Mouse (Mus musculus): Measurements from ENCODE around the gene Ifrd1. TPM values are rescaled to one million over a fixed set of nuclear protein-coding genes. Genes with fewer than 3 reads are reported as not detected.

The Ifrd1 gene
- total RNA-seq, 2 experiments from 2014 or later = 99.7 to 150 TPM

DNA sequence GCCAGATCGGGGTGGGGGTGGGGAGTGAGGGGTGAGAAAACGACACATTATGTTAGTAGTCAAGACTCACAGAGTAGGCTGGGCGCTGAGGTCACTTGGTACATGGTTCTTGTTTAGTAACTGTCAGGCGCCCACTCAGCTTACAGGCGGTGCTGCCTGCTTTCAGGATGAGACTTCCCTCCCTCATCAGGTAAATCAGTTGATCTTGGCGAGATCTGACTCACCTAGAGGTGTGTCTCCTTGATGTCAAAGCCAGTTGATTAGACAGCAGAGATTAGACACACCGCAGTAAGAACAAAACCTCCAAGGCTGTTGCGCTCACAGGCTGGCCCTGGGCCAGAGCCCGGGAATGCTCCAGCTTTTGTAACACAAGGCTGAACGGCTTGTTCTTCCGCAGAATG, 4.5 kb downstream of the Ifrd1 start:
- ATAC-seq (ENCODE audit: poor library complexity, severe bottlenecking) = no peak

DNA sequence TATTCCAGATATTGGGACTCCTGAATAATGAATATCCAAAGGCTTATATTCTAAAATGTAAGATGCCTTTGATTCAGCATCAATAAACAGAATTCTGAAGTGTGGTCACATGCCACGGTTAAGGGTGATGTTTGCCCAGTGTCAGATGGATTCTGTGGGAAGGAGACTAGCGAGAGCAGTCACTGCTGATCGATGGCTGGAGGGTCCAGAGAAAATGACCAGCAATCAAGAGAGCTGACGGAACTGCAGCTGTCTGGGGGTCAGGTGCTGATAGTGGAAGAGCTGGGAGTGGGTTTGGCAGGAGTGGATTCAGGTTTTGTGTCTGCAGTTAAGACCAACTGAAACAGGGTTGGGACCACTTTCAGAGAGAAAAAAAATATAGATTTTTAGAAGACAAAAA, 5.1 kb downstream of the Ifrd1 start:
- no peak for ATAC-seq (ENCODE audit: poor library complexity, severe bottlenecking)

DNA sequence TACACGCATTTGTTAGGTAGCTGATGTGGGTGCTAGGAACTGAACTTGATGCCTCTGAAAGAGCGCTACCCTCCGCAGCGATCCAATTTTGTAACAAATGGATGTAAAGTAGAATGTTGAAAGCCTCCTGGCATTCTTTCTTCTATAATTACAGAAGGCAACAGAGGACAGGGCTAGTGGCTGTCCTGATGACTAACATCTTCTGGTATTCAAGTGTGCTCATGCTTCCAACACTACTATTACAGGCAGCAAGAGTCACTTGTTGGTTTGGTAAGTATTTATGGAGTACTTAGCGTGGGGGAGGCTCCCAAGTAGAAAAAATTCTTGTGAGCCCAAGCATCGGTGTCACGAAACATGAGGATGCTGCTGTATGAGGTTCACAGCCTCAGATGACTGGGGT, 9.1 kb downstream of the Ifrd1 start:
- ATAC-seq (ENCODE audit: poor library complexity, severe bottlenecking) = no peak

DNA sequence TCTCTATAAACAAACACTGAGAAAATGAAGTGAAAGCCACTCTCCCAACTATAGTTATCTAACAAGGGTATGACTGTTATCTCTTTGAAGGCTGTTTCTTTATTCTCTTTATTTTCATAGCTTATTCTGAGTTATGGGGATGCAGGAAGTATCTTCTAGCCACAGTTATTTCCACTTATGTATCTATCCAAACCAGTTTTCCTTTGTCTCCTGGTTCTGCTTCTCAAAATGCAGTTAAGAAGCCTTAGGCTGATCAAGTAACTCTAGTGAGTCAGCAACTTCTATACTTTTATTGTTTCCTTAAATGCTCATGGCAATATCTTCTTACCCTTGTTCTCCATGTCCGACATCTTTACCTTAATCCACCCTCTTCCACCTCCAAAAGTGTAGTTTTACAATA, 16.1 kb downstream of the Ifrd1 start:
- ATAC-seq (ENCODE audit: poor library complexity, severe bottlenecking) = no peak

DNA sequence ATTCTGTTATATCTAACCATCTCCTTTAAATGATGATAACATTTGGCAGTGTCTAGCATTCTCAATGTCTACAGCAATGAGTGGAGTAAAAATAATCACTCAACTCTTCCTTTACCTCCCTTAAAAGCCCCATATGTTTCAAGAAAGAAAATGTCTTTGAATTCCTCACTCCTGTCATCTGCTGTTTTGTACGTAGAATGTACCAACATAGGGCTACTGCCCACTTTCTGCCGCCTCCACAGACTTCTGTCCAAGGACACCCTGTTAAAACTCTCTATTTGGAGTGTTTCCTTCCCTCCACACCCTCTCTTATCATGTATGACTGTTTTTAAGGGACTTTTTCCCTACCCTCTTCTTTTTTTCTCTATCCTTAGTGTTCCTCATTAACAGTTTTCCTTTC, 16.7 kb downstream of the Ifrd1 start:
- no peak for ATAC-seq (ENCODE audit: poor library complexity, severe bottlenecking)

DNA sequence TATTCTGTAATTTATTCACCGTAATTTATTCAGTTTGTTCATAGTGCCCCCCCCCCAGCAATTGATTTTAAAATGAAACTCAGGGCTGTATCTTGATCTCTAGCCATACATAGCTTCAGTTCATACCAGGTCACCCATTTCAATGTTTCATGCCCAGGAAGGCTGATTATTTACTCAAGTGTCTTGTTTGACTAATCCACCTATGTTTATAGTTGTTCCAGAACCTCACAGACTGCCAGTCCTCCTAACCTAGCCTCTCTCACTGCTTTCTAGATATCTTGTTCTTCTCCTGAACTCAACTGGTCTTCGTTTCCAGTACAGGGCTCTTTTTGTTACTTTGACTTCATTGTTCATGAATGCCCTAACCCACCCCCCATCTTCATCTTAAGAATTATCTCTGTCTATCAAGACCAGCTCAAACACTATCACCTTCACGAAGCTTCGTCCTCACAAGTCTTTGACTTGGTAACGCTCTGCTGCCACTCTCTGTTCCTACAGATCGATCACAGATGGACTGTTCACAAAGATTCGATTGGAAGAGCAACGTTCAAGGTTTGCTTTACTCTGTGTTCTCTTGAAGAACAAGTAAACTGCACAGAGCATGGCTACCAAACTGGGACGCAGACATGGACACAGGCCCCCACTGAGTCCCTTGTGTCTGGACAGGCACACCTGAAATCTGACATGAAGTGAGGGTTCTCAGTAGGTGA, 24.0 kb downstream of the Ifrd1 start:
- ATAC-seq (ENCODE audit: poor library complexity, severe bottlenecking) = no peak

DNA sequence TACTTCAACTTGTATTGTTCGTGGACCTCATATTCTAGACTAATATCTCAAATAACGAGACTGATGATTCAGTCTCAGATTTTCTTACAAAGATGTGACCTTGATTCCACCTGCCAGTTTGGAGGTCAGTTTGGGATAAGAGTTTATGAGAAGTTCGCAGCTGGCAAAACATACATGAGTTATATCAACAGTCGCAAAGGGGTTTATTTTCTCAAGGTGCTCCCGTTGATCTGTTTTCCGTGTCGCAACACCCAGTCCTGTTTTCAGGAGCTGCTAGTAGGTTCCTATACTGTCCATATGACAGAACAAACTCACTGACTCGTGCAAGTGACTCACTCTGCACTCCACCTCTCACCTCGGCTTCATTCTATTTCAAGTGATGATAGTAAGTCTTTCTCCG, 24.6 kb downstream of the Ifrd1 start:
- ATAC-seq (ENCODE audit: poor library complexity, severe bottlenecking) = no peak

DNA sequence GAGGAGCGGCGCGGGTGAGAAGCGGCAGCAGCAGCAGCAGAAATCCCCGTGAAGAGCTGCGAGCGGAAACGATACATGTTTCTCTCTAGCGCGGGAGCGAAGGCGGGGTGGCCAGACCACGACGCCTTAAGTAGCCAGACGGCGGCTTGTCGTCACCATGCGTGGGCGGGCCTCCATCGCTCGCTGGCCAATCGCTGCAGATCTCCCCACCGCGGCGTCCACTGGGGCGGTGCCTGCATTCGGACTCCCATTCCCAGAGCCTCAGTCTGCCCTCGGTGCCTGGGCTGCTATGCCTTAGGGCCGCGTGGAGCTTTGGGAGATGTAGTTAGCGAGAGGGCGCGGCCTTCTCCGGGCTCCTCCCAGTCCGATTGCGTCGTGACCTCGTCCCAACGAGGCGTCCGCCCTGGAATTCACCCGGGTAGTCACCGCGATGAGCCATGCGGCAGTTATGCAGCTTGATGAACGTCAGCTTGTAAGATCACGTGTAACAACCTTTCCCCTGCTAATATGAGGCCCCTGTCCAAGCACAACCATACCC, 25.2 kb downstream of the Ifrd1 start:
- peak; percentile 82 for ATAC-seq (ENCODE audit: poor library complexity, severe bottlenecking)

DNA sequence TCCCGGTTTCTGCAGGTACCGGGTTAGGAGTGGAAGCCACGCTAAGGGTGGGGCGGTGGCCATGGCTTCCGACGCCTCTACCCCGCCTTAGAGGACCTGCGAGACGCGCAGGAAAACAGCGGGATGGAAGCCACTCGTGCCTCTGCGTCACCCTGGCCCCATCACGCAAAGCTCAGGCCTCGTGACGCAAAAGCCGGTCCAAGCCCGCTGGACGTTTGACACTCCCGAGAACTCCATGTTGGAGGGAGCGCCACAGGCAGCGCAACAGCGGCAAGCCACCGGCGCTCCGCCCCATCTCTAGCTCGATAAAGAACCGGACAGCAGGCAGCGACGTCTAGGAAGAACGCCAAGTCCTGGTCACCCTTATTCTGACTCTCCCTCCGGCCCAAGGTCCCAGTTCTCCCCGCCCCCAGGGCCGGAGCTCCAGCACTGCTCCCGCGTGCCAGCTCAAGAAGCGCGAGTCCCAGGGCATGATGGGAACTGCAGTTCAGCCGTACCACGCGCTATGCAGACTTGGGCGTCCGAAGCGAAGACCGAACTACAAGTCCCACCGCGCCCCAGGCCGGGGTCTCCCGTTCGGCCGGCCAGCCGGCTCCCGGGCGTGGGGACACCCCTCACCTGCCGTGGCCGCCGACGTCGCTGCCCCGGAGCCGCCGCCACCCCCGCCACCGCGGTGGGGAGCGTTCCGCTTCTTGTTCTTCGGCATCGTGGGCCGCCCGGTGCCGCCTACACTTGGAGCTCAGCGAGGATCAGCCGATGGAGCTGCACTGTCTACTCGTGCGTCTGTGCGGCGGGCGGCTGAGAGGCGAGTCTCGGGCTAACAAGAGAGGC, 25.8 kb downstream of the Ifrd1 start:
- peak; percentile 67 for ATAC-seq (ENCODE audit: poor library complexity, severe bottlenecking)

DNA sequence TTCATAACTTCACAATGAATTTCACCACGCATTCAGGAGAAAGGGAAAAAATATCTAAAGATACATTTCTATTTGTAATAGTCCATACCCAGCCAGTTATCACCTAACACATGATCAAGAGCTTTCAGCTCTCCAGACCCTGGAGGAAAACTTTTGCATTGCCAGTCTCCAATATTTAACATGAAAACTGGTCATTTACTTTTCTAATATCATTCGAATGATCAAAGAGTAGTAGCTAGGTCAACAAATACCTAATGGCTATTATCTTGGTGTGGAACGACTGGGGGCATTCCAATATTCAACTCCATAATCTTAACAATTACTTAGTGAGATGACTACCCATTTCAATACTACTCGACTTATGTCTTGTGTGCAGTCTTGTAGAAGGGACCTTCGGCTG, 26.7 kb downstream of the Ifrd1 start:
- ATAC-seq (ENCODE audit: poor library complexity, severe bottlenecking) = no peak

DNA sequence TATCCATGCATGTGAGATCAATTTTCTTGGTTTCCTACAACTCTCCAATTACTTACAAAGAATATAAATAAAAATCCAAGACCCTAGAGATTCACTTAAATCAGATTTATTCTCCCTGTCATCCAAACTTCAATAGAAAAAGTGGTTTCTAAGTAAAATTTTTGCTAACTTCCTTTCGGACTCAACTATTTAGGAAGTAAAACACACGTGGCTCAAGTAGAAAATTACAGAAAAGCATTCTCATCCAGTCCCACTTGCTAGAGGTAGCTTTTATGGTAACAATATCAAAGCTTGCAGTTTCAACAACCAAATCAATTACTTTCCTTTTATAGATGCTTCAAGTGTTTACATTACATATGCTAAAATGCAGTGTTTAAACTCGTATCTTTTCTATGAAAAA, 27.4 kb downstream of the Ifrd1 start:
- ATAC-seq (ENCODE audit: poor library complexity, severe bottlenecking) = no peak

DNA sequence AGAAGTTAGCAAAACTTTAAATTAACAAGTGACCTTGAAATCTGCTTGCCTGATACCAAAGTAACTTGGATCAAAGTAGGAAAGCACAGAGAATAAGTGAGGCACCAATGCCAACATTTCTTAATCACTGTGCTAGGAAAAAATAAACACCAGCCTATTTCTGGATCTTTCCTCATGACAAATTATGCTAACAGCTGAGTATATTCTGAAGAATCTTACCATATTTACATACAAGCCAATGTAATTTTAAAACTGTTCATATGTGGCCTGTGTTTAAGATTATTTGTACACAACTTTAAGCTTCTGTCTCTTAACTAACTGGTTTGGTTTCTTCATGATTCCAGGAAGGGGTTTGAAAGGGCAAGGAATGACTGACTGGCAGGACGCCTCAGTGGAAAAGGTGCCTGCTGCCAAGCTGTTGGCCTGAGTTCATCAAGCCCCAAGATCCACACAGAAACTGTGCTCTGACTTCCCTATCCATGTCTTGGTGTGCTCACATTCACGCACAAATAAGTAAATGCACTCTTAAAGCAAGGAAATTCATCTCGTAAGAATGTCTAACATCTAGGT, 28.2 kb downstream of the Ifrd1 start:
- no peak for ATAC-seq (ENCODE audit: poor library complexity, severe bottlenecking)

DNA sequence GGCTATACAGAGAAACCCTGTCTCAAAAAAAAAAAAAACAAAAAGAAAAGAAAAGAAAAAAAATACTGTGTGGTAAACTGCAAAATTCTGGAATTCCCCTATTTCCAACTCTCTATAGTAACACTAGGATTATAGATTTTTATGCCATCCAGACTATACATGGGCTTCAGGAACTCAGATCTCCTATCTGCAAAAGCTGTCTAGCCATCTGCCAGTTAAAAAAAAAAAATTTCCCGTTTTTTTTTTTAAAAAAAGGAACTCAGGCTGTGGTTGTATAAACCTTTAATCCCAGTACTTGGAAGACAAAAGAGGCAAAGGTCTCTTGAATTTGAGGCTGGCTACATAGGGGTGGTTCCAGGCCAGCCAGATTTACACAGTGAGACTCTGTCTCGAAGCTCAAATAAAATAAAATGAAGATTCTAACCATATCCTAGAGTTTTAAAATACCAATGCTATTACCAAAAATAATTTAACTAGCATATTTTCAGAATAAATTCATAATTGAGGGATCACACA, 29.8 kb downstream of the Ifrd1 start:
- no peak for ATAC-seq (ENCODE audit: poor library complexity, severe bottlenecking)

DNA sequence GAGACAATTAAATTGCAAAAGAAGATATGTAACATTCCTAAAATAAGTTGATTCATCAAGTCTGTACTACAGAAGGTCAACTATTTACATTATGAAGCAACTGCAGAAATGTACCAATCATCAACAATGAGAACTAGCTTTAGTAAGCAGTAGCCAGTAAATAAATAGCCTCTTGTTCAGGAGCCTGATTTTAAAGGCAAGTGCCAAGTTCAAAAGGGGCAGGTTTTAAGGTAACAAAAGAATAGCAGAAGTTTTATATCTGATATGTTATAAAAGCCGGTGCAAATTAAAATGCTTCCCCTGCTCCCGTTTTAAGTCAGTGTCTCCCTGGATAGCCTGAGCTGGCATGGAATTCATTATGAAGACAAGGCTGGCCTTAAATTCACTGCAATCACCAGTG, 30.5 kb downstream of the Ifrd1 start:
- ATAC-seq (ENCODE audit: poor library complexity, severe bottlenecking) = no peak

DNA sequence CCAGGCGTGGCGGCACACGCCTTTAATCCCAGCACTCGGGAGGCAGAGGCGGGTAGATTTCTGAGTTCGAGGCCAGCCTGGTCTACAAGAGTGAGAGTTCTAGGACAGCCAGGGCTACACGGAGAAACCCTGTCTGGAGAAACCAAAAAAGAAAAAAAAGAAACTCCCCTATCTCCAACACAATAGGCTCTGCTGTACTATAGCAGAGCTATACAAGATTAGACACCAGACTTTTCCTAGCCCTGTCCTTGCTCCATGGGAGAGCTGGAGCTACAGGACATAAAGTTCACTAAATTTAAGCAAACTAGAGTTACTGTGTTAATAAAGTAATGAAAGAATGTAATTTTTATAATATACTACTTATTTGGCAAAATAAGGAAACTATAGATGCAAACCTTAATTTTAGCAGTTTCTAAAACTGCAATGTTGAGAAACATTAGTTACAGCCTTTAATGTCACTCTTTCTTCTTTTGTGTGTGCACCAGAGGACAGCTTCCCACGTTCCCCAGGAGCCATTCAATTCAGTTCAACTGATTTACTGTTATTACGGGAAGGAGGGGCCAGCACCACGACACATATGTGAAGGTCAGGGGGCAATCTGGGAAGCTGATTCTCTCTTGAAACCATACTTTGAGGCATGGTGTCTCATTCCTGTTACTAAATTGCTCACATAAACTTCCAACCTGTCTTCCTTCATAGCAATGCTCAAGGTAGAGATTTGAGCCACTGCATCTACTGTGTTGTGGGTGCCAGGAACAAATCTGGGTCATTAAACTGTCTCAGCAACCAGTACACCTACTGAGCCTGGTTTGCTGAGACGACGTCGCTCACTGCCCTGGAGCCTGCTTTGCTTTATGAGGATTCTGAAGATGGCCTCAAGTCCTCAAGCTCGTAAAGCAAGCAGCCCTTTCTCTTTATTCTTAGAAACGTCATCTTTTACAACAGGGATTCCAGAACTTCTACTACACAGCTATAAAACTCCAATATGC, 33.1 kb downstream of the Ifrd1 start:
- ATAC-seq (ENCODE audit: poor library complexity, severe bottlenecking) = no peak

DNA sequence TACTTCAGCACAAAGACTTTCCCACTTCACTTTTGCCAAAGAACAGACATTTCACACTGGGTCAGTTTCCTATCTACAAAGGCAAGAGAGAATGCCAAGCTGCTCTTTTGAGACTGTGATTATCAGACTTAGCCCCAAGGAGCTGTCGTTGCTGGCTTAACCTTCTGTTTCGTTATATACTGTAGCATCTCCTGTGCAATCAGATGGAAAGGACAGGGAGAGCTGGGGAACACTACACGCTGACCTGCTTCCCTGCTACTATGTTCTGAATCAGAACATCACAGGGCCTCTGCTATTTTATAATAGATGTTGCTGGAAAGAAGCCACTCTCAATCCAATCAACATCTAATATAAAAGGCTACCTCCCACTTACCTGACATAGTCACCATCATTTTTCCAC, 39.3 kb downstream of the Ifrd1 start:
- ATAC-seq (ENCODE audit: poor library complexity, severe bottlenecking) = no peak

DNA sequence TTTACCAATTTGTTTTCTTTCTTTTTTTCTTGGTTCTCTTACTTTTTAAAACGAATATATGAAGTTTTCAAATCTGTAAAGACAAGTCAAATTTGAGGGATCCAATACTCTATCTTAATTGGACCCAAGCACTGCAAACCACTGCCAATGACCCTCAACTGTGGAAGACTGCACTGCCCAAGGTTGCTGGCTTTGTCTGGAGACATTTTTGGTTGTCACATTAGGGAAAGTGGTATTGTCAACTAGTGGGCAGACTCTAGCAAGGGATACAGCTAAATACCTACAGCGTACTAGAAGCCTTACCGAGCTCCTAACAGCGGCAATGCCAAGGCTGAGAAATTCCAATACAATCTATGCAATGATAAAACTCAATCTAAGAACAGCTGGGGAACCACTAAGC, 40.4 kb downstream of the Ifrd1 start:
- ATAC-seq (ENCODE audit: poor library complexity, severe bottlenecking) = no peak

DNA sequence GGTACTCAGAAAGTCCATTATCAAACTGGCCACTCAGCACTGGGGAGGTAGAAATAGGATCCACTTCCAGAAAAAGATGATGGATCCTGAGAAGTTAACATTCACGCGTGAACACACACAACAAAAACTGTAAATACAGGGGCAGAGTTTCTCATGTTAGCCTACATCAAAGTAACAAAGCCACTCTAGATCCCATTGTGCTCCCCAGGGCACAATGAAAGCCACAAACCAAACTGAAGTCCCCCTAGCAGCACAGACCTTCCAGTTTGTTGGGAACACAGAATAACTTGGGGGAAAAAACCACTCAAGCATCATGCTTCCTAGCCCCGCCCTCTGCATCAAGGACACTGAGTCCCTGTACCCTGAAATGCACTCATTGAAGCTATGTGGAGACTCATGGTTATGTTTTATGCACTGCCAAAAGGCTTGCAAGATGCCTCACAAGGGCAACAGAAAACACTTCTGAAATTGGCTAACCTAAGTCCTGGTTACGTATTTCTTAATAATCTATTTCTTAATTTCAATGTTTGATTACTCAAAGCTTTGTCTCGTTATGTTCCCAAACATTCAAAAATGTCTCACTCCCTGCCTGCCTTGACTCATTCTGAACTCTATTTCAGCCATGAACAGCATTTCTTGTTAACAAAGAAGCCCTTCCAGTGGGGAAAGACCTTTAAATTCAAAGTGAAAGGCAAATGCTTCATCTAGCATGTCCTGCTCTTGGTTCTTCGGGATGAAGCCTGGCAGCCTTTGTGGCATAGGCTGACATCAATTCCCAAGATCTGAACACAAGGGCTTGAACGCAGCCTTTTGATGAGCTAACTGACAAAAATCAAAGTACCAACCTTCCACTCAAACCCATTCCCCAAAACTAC, 45.9 kb downstream of the Ifrd1 start:
- ATAC-seq (ENCODE audit: poor library complexity, severe bottlenecking) = no peak

DNA sequence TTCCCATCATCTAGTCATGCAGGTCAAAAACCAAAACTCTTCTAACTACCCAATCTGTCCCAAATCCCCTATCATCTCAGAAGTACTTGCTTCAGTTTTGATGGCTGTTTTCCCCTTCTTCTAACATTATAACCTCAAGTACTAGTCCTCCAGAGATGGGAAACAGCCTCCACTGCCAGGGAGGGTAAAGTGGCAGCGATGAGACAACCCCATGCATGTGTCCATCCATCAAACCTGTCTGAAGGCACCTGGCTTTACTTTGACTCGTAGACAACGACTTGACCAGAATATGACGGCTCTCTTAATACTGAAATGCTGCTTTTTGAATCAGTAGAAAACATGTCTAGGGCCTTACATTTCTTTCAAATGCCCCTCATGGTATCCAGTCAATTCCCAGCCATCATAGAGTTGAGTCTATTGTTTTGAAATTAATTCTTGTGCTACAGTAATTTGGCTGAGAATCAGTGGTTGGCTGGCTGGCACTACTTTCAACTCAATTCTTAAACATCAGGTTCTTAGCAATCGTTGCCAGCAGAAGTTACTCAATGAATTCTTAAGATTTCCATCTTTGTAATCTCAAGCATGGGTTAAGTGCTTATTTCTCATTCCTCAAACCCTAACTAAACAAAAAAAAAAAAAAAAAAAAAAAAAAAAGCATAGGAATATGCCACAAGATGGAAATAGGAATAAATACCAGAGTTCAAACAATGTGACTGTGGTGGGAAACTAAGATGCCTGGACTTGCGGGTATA, 47.6 kb downstream of the Ifrd1 start:
- no peak for ATAC-seq (ENCODE audit: poor library complexity, severe bottlenecking)
